Mouse (Mus musculus): ENCODE data around the gene Unc93b1.

The Unc93b1 gene

DNA sequence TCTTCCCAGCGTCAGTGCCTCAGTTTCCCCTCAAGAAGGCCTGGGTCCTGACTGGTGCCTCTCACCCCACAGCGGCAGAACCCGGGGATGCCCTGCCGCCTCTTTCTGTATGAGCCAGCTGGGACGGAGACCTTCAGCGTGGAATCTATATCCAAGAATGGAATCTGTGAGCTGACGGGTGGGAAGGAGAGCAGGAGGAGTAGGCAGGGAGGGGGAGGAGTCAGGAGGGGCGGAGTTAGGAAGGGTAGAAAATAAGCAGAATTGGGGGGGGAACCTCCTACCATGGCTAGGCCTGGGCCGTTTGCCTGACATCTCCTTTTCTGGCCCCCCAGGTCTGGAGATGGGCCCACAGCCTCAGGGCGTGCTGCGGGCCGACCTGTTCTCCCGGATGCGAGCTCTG is 53.1 kb downstream of the Unc93b1 start:
- DNase-seq, result peak in 1 of 2 experiments; percentile 64

DNA sequence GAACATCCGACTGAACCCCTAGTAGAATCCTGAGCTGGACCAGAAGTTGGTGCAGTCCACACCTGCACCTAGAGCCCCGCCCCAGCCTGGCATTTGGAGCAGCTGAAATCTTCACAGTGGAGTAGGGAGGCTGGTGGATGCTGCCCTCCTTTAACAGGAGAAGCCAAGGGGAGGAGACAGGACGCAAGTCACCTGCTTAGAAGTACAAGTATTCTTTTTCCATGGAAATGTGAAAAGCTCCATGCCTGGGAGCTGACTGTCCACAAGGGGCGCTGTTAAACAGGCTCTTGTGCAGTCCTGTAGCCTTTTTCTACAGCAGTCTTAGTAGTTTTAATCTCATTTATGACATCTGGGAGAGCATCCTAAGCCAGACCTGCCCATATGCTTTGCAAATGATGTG is 53.8 kb downstream of the Unc93b1 start:
- peak in 1 of 2 experiments; percentile 48 for DNase-seq

DNA sequence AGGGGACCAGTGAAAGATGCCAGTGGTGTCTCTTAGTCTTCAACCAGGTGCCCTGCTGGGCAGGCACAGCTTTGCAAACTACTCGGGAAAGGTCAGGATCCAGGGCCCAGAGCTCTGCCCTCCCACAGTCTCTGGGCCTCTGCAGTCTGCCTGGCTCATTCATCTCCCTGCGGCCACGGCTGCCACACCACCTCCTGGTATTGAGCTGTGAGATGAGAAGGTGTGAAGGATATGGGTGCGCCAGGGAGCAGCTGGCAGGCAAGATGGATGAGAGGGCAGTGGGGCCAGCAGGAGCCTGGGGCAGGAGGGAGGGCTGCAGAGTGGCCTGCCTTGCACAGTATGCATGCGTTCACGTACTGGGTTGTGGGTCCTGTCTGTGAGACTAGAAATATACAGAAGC is 55.8 kb downstream of the Unc93b1 start:
- DNase-seq, result no peak

GRCm38 (mm10) chr19:3991562-3991961 is 56.6 kb downstream of the Unc93b1 start:
- peak in 1 of 2 experiments; percentile 71 for DNase-seq

DNA sequence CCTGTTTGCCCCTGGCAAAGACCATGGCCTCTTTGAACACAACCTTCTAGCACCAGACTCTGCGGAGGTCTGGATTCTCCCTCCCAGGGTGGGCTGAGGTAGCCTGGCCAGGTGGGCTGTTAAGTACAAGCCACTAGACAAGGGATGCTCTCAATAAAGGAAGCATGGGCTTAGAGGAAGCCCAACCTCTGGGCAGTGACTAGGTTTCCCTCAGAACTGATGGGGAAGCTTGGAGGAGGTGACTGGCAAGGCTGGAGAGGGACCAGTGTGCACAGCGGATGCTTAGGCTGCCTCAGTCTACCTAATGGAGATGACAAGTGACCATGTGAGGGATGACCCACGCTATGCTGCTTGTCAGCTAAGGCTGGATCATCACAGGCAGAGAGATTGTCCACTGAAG is 57.0 kb downstream of the Unc93b1 start:
- DNase-seq, result no peak

DNA sequence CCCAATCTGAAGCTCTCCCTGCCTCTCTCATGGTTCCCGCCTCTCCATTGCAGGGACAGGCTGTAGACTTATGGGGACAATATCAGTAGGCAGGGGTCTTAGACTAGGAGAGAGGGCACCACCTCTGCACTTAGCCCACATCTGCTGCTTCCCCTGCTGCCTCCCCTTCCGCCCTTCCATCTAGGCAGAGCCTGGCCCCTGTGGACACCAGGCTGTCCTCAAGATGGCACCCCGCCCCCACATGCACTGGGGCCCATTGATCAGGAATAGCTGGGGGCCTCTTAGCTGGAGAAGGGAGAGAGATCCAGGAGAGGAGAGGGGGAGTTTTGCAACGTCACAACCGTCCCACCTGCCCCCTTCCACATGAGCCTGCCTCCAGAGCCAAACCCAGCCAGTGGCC is 57.4 kb downstream of the Unc93b1 start, which contains the start of gene Tbx10:
TSS of gene Tbx10 (plus strand) at position 337 of the 400 bp plus-strand sequence.
- peak in 1 of 2 experiments; percentile 68 for DNase-seq

DNA sequence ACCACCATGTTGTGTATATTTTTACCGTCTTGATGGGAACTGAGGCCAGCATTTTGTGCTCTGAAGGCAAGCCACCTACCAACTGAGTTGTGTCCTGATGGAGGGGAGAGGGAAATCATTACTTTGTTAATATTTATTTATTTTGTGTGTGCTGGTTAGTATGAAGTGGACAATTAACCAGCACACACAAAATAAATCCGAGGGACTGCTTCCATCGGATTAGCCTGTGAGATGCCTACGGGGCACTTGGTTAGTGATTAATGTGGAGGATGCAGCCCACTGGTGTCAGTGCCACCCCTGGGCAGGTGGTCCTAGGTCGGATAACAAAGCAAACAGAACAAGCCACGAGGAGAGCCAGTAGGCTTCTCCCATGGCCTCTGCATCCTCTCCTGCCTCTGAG is 59.9 kb downstream of the Unc93b1 start:
- DNase-seq, result no peak

- DNase-seq, result no peak
These were observed 60.5 kb downstream of the Unc93b1 start for GRCm38 (mm10) chr19:3995505-3995904.

DNA sequence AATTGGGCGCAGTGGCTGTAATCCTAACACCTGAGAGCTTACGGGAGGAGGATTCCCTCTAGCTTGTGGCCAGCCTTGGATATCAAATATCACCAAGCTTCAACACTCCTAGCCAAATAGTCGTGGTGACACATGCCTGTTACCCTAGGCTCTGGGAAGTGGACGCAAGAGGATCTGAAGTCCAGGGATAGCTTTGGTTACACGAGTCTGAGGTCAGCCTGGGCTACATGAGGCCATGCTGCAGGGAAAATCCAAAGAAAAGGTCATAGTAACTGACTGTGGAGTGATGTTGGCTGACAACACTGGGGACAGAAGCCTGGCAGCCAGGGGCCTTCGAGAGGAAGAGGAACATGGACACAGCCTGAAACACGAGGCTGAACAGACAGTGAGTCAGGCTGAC is 61.1 kb downstream of the Unc93b1 start:
- DNase-seq, result no peak

DNA sequence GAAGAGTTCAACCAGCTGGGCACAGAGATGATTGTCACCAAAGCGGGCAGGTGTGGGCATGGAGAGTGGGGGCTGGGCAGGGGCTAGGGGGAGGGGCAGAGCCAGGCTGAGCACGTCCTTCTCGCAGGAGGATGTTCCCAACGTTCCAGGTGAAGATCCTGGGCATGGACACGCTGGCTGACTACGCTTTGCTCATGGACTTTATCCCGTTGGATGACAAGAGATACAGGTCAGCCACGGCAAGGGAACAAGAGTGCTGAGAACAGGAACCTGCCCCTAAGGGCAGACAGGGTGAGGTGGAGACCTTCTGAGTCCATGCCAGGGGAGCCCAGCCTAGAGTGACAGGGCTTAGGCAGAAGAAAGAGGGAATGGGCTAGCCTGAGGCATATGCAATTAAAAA is 61.8 kb downstream of the Unc93b1 start:
- DNase-seq, result peak; percentile 59 to 66

GRCm38 (mm10) chr19:3997231-3997630 is 62.2 kb downstream of the Unc93b1 start:
- DNase-seq, result peak in 1 of 2 experiments; percentile 51

GRCm38 (mm10) chr19:3998335-3998734 is 63.3 kb downstream of the Unc93b1 start:
- no peak for DNase-seq

Data from kidney, postnatal 36 days (tissue).